ENCODE assay signal across 15 mouse cellular contexts in genomic region chr5:121594714-121595313, GRCm38 (mm10). TPM values are rescaled to one million over a fixed set of nuclear protein-coding genes. Genes with fewer than 3 reads are reported as not detected.
DNase-seq lines count a peak whose midpoint lies in the region; ATAC-seq lines count a peak whose summit lies in the region.
"Had no signal": no experiment of that assay in that cellular context is flagged by ENCODE, and none has a peak within 500 bp of the region (broad histone marks: within the 10 kb centered on the region; RNA-seq: fewer than 3 reads in every experiment).

No protein-coding gene starts in this region.

- no peak overlapping the region for H3K9ac ChIP-seq in limb, embryonic 13.5 days
- H3K9ac ChIP-seq in neural tube, embryonic 13.5 days = no peak overlapping the region

- intact Hi-C loops in heart, postnatal 36 days (cut with DNase I) = no loop called here

- no peak overlapping the region for H3K4me3 ChIP-seq in limb, embryonic 13.5 days
- no peak overlapping the region for H3K4me3 ChIP-seq in neural tube, embryonic 13.5 days

- H3K4me2 ChIP-seq in limb, embryonic 13.5 days (replicated peaks) = peak overlapping the region; percentile 89
- peak overlapping the region; percentile 97 for H3K4me2 ChIP-seq in neural tube, embryonic 13.5 days

- no peaks in the 10 kb centered on the region for H3K9me3 ChIP-seq in limb, embryonic 13.5 days
- H3K9me3 ChIP-seq in neural tube, embryonic 13.5 days = no peaks in the 10 kb centered on the region

- H3K4me1 ChIP-seq in limb, embryonic 13.5 days = peaks cover 40% of the 10 kb centered on the region
- peaks cover 32% of the 10 kb centered on the region for H3K4me1 ChIP-seq in neural tube, embryonic 13.5 days (replicated peaks)

- ATAC-seq in limb, embryonic 13.5 days (ENCODE audit: low FRiP score, low read depth) = no peak
- ATAC-seq in neural tube, embryonic 13.5 days (ENCODE audit: low read depth) = no peak
- ATAC-seq in granulocyte monocyte progenitor cell, adult 5-6 weeks (replicated peaks; ENCODE audit: poor library complexity, severe bottlenecking) = no peak
- no peak for ATAC-seq in inflammation-experienced regulatory T-cells, adult 6 months

- peak; percentile 92 for DNase-seq in heart, adult 11 months
- DNase-seq in heart, postnatal 36 days = no peak
- DNase-seq in lung, postnatal 36 days = peak; percentile 53
- no peak for DNase-seq in lung, postnatal 14 days
- DNase-seq: cerebellum, postnatal 14 days; kidney, postnatal 4 days had no signal

- H3K27ac ChIP-seq in limb, embryonic 13.5 days = no peak overlapping the region; the same call in 1 of the 2 replicates
- H3K27ac ChIP-seq in neural tube, embryonic 13.5 days (replicated peaks) = peak overlapping the region; percentile 85

- no peaks in the 10 kb centered on the region; the same call in 1 of the 2 replicates for H3K36me3 ChIP-seq in limb, embryonic 13.5 days
- H3K36me3 ChIP-seq in neural tube, embryonic 13.5 days = no peaks in the 10 kb centered on the region

- WGBS in limb, embryonic 13.5 days = 89% methylated on average over 6 of the region's 6 CpGs
- 83% methylated on average over 6 of the region's 6 CpGs for WGBS in neural tube, embryonic 13.5 days

- H3K27me3 ChIP-seq in limb, embryonic 13.5 days = no peaks in the 10 kb centered on the region
- 0 out of 2 replicates have a peak, but pooled peaks cover 4% of the 10 kb centered on the region for H3K27me3 ChIP-seq in neural tube, embryonic 13.5 days

RNA-seq across cellular contexts. Expression of gene Aldh2, which starts 1.2 kb away (rescaled TPM):
- total RNA-seq in heart, postnatal 36 days (2021) = 100 to 1,000 TPM; 263 to 319 TPM
- 255 and 260 TPM in 2 replicates for polyA plus RNA-seq in limb, embryonic 13.5 days (2015; fragmentation: Nextera tagmentation; extraction: Ambion mirVana)
- 126 and 133 TPM in 2 replicates for polyA plus RNA-seq in neural tube, embryonic 13.5 days (2015; fragmentation: Nextera tagmentation; extraction: Ambion mirVana)
- total RNA-seq in granulocyte monocyte progenitor cell, adult 5-6 weeks (2014; fragmentation: Nextera tagmentation) = 217 and 230 TPM in 2 replicates
- total RNA-seq in granulocyte monocyte progenitor cell, adult 5-6 weeks (2017) = 277 and 283 TPM in 2 replicates
- 10 to 100 TPM in 1 of 3 experiments, 1 to 10 TPM in 2; 4.5 to 11.7 (median 6.0) TPM for polyA plus RNA-seq in inflammation-experienced regulatory T-cells, adult 6 months (2017; shearing (Covaris generic))

RNA-seq across cellular contexts. Expression of gene Acad12, which starts 23.9 kb away (rescaled TPM):
- total RNA-seq in heart, postnatal 36 days (2021) = 10 to 100 TPM; 64.8 to 73.6 TPM
- polyA plus RNA-seq in limb, embryonic 13.5 days (2015; fragmentation: Nextera tagmentation; extraction: Ambion mirVana) = 2.1 and 3.2 TPM in 2 replicates
- polyA plus RNA-seq in neural tube, embryonic 13.5 days (2015; fragmentation: Nextera tagmentation; extraction: Ambion mirVana) = 1.6 and 2.0 TPM in 2 replicates
- 0.84 and 2.5 TPM in 2 replicates for total RNA-seq in granulocyte monocyte progenitor cell, adult 5-6 weeks (2014; fragmentation: Nextera tagmentation)
- 2.7 and 3.3 TPM in 2 replicates for total RNA-seq in granulocyte monocyte progenitor cell, adult 5-6 weeks (2017)
- 1 to 10 TPM; 1.3 to 3.3 (median 1.7) TPM for polyA plus RNA-seq in inflammation-experienced regulatory T-cells, adult 6 months (2017; shearing (Covaris generic))

RNA-seq across cellular contexts. Expression of gene Mapkapk5, which starts 49.1 kb away (rescaled TPM):
- total RNA-seq in heart, postnatal 36 days (2021) = 10 to 100 TPM; 85.1 to 89.3 TPM
- polyA plus RNA-seq in limb, embryonic 13.5 days (2015; fragmentation: Nextera tagmentation; extraction: Ambion mirVana) = 59.0 and 60.5 TPM in 2 replicates
- 59.6 and 59.7 TPM in 2 replicates for polyA plus RNA-seq in neural tube, embryonic 13.5 days (2015; fragmentation: Nextera tagmentation; extraction: Ambion mirVana)
- 60.9 and 128 TPM in 2 replicates for total RNA-seq in granulocyte monocyte progenitor cell, adult 5-6 weeks (2014; fragmentation: Nextera tagmentation)
- total RNA-seq in granulocyte monocyte progenitor cell, adult 5-6 weeks (2017) = 91.6 and 97.7 TPM in 2 replicates
- polyA plus RNA-seq in inflammation-experienced regulatory T-cells, adult 6 months (2017; shearing (Covaris generic)) = 10 to 100 TPM; 20.2 to 24.2 (median 23.8) TPM

RNA-seq across cellular contexts. Expression of gene Adam1a, which starts 49.5 kb away (rescaled TPM):
- total RNA-seq in heart, postnatal 36 days (2021) = 1 to 10 TPM; 1.8 to 1.9 TPM
- polyA plus RNA-seq in limb, embryonic 13.5 days (2015; fragmentation: Nextera tagmentation; extraction: Ambion mirVana) = 2.1 TPM in 2 replicates
- polyA plus RNA-seq in neural tube, embryonic 13.5 days (2015; fragmentation: Nextera tagmentation; extraction: Ambion mirVana) = 2.4 and 4.1 TPM in 2 replicates
- total RNA-seq in granulocyte monocyte progenitor cell, adult 5-6 weeks (2014; fragmentation: Nextera tagmentation) = 2.6 and 2.8 TPM in 2 replicates
- total RNA-seq in granulocyte monocyte progenitor cell, adult 5-6 weeks (2017) = 1.1 and 2.1 TPM in 2 replicates
- 1 to 10 TPM in 1 of 3 experiments, under 1 TPM in 2; 0.36 to 2.0 (median 0.75) TPM for polyA plus RNA-seq in inflammation-experienced regulatory T-cells, adult 6 months (2017; shearing (Covaris generic))

RNA-seq across cellular contexts. Expression of gene Gm42878, which starts 49.5 kb away (rescaled TPM):
- not detected for total RNA-seq in heart, postnatal 36 days (2021)
- not detected in 2 replicates for polyA plus RNA-seq in limb, embryonic 13.5 days (2015; fragmentation: Nextera tagmentation; extraction: Ambion mirVana)
- polyA plus RNA-seq in neural tube, embryonic 13.5 days (2015; fragmentation: Nextera tagmentation; extraction: Ambion mirVana) = not detected in 2 replicates
- not detected in 2 replicates for total RNA-seq in granulocyte monocyte progenitor cell, adult 5-6 weeks (2014; fragmentation: Nextera tagmentation)
- total RNA-seq in granulocyte monocyte progenitor cell, adult 5-6 weeks (2017) = not detected in 2 replicates
- not detected for polyA plus RNA-seq in inflammation-experienced regulatory T-cells, adult 6 months (2017; shearing (Covaris generic))
- total RNA-seq: left cerebral cortex, adult 8-10 months had no signal
- polyA plus RNA-seq: C2C12; heart, embryonic 11.5 days; intestine, embryonic 14.5 days; neural tube, embryonic 11.5 days had no signal

Comparison
In these comparisons a context has a peak if more than half of its experiments do, and no peak if none do; other contexts are left out.
1. DNase-seq: peak in heart, adult 11 months (single experiment) and lung, postnatal 36 days (single experiment); none in heart, postnatal 36 days (0 of 2) and lung, postnatal 14 days (single experiment).